Mouse (Mus musculus) forebrain, embryonic 16.5 days (tissue): Measurements from ENCODE around the gene Kif2c. TPM values are rescaled to one million over a fixed set of nuclear protein-coding genes. Genes with fewer than 3 reads are reported as not detected.

Experiments
- ATAC-seq: fragments of 200-750 bp; cut with Nextera tagmentation; 2 replicates; pipeline ENCODE4 v1.8.0; 2017; ENCODE audit warnings: mild to moderate bottlenecking, moderate library complexity
- H3K27ac ChIP-seq: fragments of 300-500 bp; sonication (generic); 2 replicates; pipeline ENCODE4 v1.5.1; 2014; ENCODE audit warnings: low read length, control low read depth
- H3K27me3 ChIP-seq: fragments of 300-500 bp; sonication (generic); replicated peaks from 2 replicates; pipeline ENCODE4 v1.6.1; 2014; ENCODE audit warnings: low read length; ENCODE audit not compliant: control insufficient read depth, insufficient read depth
- H3K36me3 ChIP-seq: fragments of 300-500 bp; sonication (generic); 2 replicates; pipeline ENCODE4 v1.6.1; 2014; ENCODE audit not compliant: control insufficient read depth, insufficient read depth
- H3K4me1 ChIP-seq: fragments of 300-500 bp; sonication (generic); replicated peaks from 2 replicates; pipeline ENCODE4 v1.6.1; 2014; ENCODE audit warnings: low read length; ENCODE audit not compliant: control insufficient read depth, insufficient read depth
- H3K4me2 ChIP-seq: fragments of 300-500 bp; sonication (generic); 2 replicates; pipeline ENCODE4 v1.6.1; 2014; ENCODE audit warnings: mild to moderate bottlenecking, low read length, control low read depth
- H3K4me3 ChIP-seq: fragments of 300-500 bp; sonication (generic); replicated peaks from 2 replicates; pipeline ENCODE4 v1.5.1; 2014; ENCODE audit warnings: mild to moderate bottlenecking, low read length, control low read depth
- H3K9ac ChIP-seq: fragments of 300-500 bp; sonication (generic); replicated peaks from 2 replicates; pipeline ENCODE4 v1.6.1; 2014; ENCODE audit warnings: low read depth, low read length, control low read depth
- H3K9me3 ChIP-seq: fragments of 300-500 bp; sonication (generic); 2 replicates; pipeline ENCODE4 v1.6.1; 2016; ENCODE audit warnings: low read length; ENCODE audit not compliant: control insufficient read depth
- WGBS: fragments of 180-500 bp; shearing (Covaris S2); extraction: QIAGEN DNeasy Blood & Tissue Kit; methylation state at CpG from one replicate; pipeline ENCODE4 v1.1.7; 2014; 5-methylcytosine and 5-hydroxymethylcytosine counted together
- polyA plus RNA-seq: library from polyadenylated mRNA; unstranded; fragments of >200 nt; fragmentation: Nextera tagmentation; extraction: Ambion mirVana; gene quantifications from 2 replicates; pipeline ENCODE4 v1.2.1, GENCODE M21; 2015

The Kif2c gene
- polyA plus RNA-seq, 1 experiment from 2014 or later, result 27.2 TPM

DNA sequence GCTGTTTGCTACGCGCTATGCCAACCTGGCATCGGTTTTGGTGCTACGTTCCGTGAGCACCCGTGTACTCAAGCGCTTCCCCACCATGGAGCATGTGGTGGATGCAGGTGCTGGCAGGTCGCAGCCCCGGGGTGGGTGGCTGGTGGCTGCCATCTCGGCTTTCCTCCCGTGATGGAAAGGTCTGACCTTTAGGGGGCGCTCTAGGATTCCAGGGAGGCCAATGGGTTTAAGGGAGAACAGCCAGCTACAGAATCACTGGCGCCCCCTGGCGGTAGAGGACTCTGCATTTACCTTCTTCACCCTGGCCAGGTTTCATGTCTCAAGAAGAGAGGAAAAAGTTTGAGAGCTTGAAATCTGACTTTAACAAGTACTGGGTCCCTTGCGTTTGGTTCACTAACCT lies 36.3 kb downstream of the Kif2c start:
- H3K27ac ChIP-seq, result no peak overlapping the region
- no peak for ATAC-seq
- H3K36me3 ChIP-seq, result peaks cover 10% of the 10 kb centered on the region

DNA sequence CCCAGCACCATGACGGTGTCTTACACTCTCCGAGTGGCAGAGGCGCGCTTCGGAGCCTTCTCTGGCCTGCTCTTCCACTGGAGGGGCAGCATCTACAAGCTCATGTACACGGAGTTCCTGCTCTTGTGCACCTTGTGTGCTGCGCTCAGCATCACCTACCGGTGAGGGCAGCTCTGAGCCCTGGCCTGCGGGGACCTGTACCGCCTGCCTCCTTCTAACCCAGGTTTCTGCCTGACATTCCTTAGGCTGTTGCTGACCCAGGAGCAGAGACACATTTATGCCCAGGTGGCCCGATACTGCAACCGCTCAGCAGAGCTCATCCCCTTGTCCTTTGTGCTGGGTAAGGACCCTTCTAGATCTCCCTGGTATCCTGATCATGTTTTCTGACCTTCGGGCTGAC lies 37.2 kb downstream of the Kif2c start:
- ATAC-seq, result no peak
- no peak overlapping the region for H3K27ac ChIP-seq
- H3K9me3 ChIP-seq, result no peaks in the 10 kb centered on the region
- H3K4me1 ChIP-seq, result no peaks in the 10 kb centered on the region
- H3K27me3 ChIP-seq, result no peaks in the 10 kb centered on the region
- no peak overlapping the region for H3K9ac ChIP-seq
- 95% methylated on average over 13 of the region's 13 CpGs for WGBS
- no peak overlapping the region for H3K4me2 ChIP-seq
- peaks cover under 1% of the 10 kb centered on the region for H3K36me3 ChIP-seq
- H3K4me3 ChIP-seq, result no peak overlapping the region

More for the DNA sequence above, 36.3 kb downstream of the Kif2c start:
- Histone ChIP-seq H3K9me3 (no peaks in the 10 kb centered on the region), H3K4me3 (no peak overlapping the region), H3K9ac (no peak overlapping the region), H3K4me1 (no peaks in the 10 kb centered on the region), H3K27me3 (no peaks in the 10 kb centered on the region), H3K4me2 (no peak overlapping the region)
- 27% methylated on average over 15 of the region's 15 CpGs for WGBS

DNA sequence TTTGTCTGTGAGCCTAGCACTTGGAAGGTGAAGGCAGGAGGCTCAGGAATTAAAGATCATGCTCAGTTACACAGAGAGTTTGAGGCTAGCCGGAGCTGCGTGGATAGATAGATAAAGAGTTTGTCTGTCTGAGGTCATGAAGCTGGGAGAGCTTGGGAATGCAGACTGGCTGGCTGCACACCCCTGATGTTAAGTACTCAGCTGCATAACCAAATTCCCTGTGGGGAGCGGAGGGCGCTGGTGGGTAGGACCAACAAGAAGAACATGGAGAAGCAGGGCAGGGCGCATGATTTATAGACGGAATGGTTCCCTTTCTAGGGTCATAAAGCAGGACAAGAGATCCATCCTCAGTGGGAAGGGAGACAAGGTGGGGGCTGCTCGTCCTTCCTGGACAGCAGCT lies 39.4 kb downstream of the Kif2c start:
- Histone ChIP-seq H3K4me1 (no peaks in the 10 kb centered on the region), H3K27me3 (no peaks in the 10 kb centered on the region), H3K27ac (no peak overlapping the region), H3K4me2 (no peak overlapping the region), H3K9me3 (no peaks in the 10 kb centered on the region), H3K36me3 (no peaks in the 10 kb centered on the region), H3K9ac (no peak overlapping the region), H3K4me3 (no peak overlapping the region)
- no peak for ATAC-seq
- 64% methylated on average over 7 of the region's 7 CpGs for WGBS

DNA sequence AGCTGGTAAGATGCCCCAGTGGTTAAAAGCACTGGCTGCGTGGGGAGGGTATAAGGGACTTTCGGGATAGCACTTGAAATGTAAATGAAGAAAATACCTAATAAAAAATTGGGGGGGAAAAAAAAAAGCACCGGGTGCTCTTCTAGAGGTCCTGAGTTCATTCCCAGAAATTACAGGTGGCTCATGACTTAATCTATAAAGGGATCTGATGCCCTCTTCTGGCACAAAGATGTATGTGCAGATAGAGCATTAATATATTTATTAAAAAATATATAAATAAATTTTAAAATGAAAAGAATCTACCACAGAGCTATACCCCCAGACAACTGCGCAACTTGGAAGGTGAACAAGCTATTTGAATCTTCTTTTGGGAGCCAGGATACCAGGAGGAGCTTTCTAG lies 41.8 kb downstream of the Kif2c start:
- no peak overlapping the region for H3K4me2 ChIP-seq
- H3K4me3 ChIP-seq, result no peak overlapping the region
- no peaks in the 10 kb centered on the region for H3K4me1 ChIP-seq
- H3K27ac ChIP-seq, result no peak overlapping the region
- no peak for ATAC-seq
- no peak overlapping the region for H3K9ac ChIP-seq
- no peaks in the 10 kb centered on the region for H3K36me3 ChIP-seq
- 0 out of 2 replicates have a peak, but pooled peaks cover 2% of the 10 kb centered on the region for H3K27me3 ChIP-seq
- no peaks in the 10 kb centered on the region for H3K9me3 ChIP-seq
- 30% methylated on average over 4 of the region's 4 CpGs for WGBS

DNA sequence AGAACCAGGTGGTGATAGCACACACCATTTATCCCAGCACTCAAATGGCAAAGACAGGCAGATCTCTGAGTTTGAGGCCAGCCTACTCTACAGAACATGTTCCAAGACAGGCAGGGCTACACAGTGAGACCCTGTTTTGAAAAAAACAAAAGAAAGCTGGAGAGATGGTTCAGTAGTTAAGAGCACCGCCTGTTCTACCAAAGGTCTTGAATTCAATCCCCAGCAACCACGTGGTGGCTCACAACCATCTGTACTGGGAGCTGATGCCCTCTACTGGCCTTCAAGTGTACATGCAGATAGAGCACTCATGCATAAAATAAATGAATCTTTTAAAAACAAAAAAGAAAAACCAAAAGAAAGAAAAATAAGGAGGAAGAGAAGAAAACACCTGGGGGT lies 43.2 kb downstream of the Kif2c start:
- Histone ChIP-seq H3K27ac (no peak overlapping the region), H3K4me3 (no peak overlapping the region), H3K4me2 (no peak overlapping the region), H3K36me3 (no peaks in the 10 kb centered on the region), H3K27me3 (0 out of 2 replicates have a peak, but pooled peaks cover 4% of the 10 kb centered on the region), H3K4me1 (peaks cover 2% of the 10 kb centered on the region), H3K9me3 (no peaks in the 10 kb centered on the region), H3K9ac (no peak overlapping the region)
- ATAC-seq, result no peak
- 0% methylated on average over 2 of the region's 2 CpGs for WGBS

DNA sequence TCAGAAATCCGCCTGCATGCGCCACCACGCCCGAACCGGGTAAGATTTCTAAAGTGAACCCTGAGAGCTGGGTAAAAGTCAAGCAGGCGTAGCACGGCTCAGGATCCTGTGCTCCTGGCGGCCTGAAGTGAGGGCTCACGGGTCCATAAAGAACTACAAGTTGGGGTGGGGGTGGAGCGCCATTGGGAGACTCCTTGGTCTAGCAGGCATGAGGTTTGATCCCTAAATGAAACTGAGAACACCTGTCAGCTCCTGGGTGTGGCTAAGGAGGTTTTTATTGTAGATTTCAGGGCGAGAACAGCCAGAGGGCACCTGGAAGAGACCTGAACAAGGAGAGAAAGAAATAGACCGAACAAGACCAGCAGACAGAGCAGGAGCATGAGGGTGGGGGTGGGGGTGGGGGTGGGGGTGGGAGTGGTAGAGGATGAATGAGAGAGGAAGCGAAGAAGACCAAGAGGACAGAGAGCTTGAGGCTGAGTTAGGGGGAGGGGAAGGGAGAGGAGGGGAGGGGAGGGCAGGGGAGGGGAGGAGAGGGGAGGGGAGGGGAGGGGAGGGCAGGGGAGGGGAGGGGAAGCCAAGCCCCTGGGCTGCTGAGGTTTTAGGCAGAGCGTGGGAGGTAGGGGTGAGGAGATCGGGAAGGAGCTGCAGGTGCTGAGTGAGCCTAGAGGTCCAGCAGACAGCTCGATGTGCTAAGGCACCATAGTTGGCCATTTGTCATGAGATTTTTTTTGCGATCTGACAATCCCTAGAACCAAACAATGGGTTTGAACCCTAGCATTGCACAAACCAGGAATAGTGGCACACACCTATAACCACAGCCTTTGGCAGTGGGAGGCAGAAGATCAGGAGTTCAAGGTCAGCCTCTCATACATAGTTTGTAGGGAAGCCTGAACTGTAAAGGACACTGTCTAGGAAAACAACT lies 43.9 kb downstream of the Kif2c start:
- Histone ChIP-seq H3K9me3 (no peaks in the 10 kb centered on the region), H3K27me3 (0 out of 2 replicates have a peak, but pooled peaks cover 4% of the 10 kb centered on the region), H3K27ac (no peak overlapping the region), H3K36me3 (no peaks in the 10 kb centered on the region), H3K9ac (no peak overlapping the region), H3K4me3 (no peak overlapping the region), H3K4me1 (peaks cover 4% of the 10 kb centered on the region), H3K4me2 (no peak overlapping the region)
- 73% methylated on average over 16 of the region's 17 CpGs for WGBS
- no peak for ATAC-seq

DNA sequence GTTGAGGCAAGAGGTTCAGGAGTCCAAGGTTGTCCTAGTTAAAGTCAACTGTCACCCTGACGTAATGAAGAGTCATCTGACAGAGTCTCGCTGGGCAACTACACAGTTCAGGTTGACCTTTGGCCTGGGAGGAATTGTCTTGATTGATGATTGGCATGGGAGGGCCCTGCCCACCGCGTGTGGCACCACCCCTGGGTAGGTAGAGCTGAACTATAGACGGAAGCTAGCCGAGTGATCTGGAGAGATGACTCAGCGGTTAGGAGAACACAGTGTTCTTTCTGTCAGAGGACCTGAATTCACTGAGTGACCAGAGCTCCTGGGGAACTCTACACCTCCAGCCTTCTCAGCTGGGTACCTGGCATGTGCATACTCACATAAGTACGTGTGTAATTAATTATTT lies 46.4 kb downstream of the Kif2c start:
- Histone ChIP-seq H3K9ac (no peak overlapping the region), H3K9me3 (no peaks in the 10 kb centered on the region), H3K36me3 (no peaks in the 10 kb centered on the region), H3K4me1 (peaks cover 20% of the 10 kb centered on the region), H3K27me3 (0 out of 2 replicates have a peak, but pooled peaks cover 4% of the 10 kb centered on the region), H3K4me2 (no peak overlapping the region), H3K4me3 (no peak overlapping the region), H3K27ac (no peak overlapping the region)
- ATAC-seq, result no peak
- WGBS, result 37% methylated on average over 8 of the region's 8 CpGs

DNA sequence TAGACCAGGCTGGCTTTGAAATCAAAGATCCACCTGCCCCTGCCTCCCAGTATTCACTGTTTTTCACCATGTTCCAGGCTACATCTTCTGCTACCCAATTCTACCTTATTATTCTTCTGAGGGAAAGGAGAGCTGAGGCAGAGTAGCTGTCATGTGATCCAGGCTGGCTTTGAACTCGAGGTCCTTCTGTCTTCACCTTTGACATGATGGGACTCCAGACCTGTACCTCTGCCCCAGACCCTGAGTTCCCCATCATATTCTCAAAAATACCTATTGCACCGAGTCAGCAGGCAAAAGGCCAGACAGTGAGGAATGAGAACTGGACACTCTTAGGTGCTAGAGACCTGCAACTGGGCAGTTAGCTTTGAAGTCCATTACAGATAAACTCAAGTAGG lies 47.8 kb downstream of the Kif2c start:
- no peak for ATAC-seq
- Histone ChIP-seq H3K4me1 (peaks cover 20% of the 10 kb centered on the region), H3K27me3 (0 out of 2 replicates have a peak, but pooled peaks cover 4% of the 10 kb centered on the region), H3K27ac (no peak overlapping the region), H3K9ac (no peak overlapping the region), H3K9me3 (no peaks in the 10 kb centered on the region), H3K4me2 (peak overlapping the region; percentile 93; the same call in 1 of the 2 replicates), H3K36me3 (no peaks in the 10 kb centered on the region), H3K4me3 (no peak overlapping the region)
- 44% methylated on average over 2 of the region's 2 CpGs for WGBS

DNA sequence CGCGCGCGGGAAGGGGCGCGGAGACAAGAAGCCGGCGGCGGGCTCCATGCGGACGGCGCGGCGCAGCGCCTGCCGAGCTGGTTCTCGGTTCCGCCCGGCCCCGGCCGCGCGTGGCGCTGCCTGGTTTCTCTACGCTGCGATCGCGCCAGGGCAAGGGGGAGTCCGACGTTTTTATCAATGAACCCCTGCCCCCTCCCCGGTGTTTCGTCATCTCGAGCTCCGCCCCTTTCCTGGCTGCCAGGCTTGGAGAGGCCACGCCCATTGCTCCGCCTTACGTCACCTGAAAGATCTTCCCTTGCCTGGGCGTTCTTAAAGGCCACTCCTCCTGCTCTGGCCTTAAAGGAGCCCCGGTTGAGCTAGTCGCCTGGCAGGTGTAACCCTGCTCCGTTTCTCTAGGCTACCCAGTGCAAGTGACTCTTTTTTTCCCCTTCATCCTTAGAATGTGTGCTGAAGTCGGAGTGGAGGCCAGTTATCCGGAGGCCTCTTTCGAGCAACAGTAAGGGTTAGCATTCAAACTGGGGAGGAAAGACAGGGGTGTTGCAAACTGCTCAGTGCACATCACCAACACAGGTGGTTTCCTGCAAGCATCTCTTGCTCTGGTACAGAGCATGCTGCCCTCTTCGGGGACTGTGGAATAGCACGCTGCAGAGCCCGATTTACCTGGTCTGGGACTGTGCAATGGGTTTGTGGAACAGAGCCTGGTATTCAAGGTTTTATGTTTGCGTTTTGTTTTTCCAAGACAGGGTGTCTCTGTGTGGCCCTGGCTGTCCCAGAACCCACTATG lies 48.4 kb downstream of the Kif2c start, which contains the start of gene Plk3:
Gene Plk3, minus strand, starts transcription at position 147 of the 784 bp plus-strand sequence.
- peaks cover 20% of the 10 kb centered on the region for H3K4me1 ChIP-seq
- H3K4me2 ChIP-seq, result peak within 1 kb of the TSS; percentile 93
- H3K27ac ChIP-seq, result peak within 1 kb of the TSS; percentile 10
- peak within 1 kb of the TSS; percentile 66 for H3K4me3 ChIP-seq
- no peaks in the 10 kb centered on the region for H3K9me3 ChIP-seq
- ATAC-seq, result peak; percentile 89
- H3K27me3 ChIP-seq, result 0 out of 2 replicates have a peak, but pooled peaks cover 4% of the 10 kb centered on the region
- H3K36me3 ChIP-seq, result no peaks in the 10 kb centered on the region
- WGBS, result 3% methylated on average over 23 of the region's 48 CpGs
- peak within 1 kb of the TSS; percentile 77 for H3K9ac ChIP-seq
